Mouse (Mus musculus): Measurements from ENCODE around the gene Cul9. TPM values are rescaled to one million over a fixed set of nuclear protein-coding genes. Genes with fewer than 3 reads are reported as not detected.
"Not testable (repeated sequence)": the region's sequence is repeated elsewhere in the genome, so short reads cannot be mapped to it uniquely, and the experiment has no call there.

The Cul9 gene
- total and polyA plus RNA-seq, 2 experiments from 2014 or later = 13.6 to 70.9 TPM

- H3K27ac ChIP-seq (ENCODE audit: low read depth, low read length) = no peak within 1 kb of the TSS
- peaks cover 16% of the 10 kb centered on the region; the same call in 1 of the 2 replicates for H3K36me3 ChIP-seq (ENCODE audit: insufficient read depth, low read length)
- H3K9me3 ChIP-seq (ENCODE audit: low read length) = no peaks in the 10 kb centered on the region
- no peak for TF ChIP-seq CTCF (IDR thresholded peaks at IDR 0.05)
- H3K4me3 ChIP-seq (ENCODE audit: low read depth, low read length) = peak within 1 kb of the TSS; percentile 44
- under 1% methylated on average over 44 of the region's 44 CpGs for WGBS
- no peaks in the 10 kb centered on the region for H3K27me3 ChIP-seq (ENCODE audit: insufficient read depth, low read length)
- no peaks in the 10 kb centered on the region; the same call in 1 of the 2 replicates for H3K4me1 ChIP-seq (ENCODE audit: insufficient read depth, low read length)
- H3K4me2 ChIP-seq (ENCODE audit: low read depth, low read length, poor library complexity, severe bottlenecking) = peak within 1 kb of the TSS; percentile 94
- DNase-seq (ENCODE audit: low spot score) (peak; percentile 93), ATAC-seq (ENCODE audit: low FRiP score) (peak; percentile 91)
- H3K9ac ChIP-seq (replicated peaks; ENCODE audit: low read length, poor library complexity, severe bottlenecking) = peak within 1 kb of the TSS; percentile 62
Observed at GRCm38 (mm10) chr17:46496623-46497434, 49.4 kb downstream of the Cul9 start, which contains the start of gene Dnph1. Gene Dnph1 (plus strand): TSS chr17:46496711.

DNA sequence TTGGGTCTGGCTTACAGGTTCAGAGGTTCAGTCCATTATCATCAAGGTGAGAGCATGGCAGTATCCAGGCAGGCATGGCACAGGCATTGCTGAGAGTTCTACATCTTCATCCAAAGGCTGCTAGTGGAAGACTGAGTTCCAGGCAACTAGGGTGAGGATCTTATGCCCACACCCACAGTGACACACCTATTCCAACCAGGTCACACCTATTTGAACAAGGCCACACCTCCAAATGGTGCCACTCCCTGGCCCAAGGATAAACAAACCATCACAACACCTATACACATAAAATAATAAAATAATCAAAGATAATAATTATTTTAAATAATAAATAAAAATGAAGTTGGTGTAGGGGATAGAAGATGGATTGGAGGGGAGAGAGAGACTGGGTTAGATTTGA is 50.1 kb downstream of the Cul9 start:
- not testable (repeated sequence) for H3K9me3 ChIP-seq (ENCODE audit: low read length); ATAC-seq (ENCODE audit: low FRiP score); H3K4me1 ChIP-seq (ENCODE audit: insufficient read depth, low read length); H3K36me3 ChIP-seq (ENCODE audit: insufficient read depth, low read length); H3K4me2 ChIP-seq (ENCODE audit: low read depth, low read length, poor library complexity, severe bottlenecking); H3K4me3 ChIP-seq (ENCODE audit: low read depth, low read length); DNase-seq (ENCODE audit: low spot score); H3K27ac ChIP-seq (ENCODE audit: low read depth, low read length); H3K9ac ChIP-seq (replicated peaks; ENCODE audit: low read length, poor library complexity, severe bottlenecking); H3K27me3 ChIP-seq (ENCODE audit: insufficient read depth, low read length)

DNA sequence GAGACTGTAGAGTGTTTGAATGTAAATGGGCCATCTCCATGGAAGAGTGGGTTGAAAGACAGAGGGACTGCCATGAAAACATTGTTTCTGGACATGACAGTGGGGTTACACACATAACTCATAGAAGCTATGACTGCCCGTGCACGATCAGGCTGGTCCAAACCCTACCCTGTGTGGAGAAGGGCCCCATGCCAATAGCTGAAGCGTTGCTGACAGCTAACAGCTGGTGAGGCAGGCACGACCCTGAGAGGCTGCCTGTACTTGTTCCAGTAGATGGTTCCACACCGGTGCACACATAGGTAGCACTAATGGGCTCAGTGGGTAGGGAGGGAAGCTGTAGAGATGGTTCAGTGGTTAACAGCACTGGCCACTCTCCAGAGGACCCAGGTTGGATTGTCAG is 50.7 kb downstream of the Cul9 start:
- H3K36me3 ChIP-seq (ENCODE audit: insufficient read depth, low read length) = peaks cover 6% of the 10 kb centered on the region; the same call in 1 of the 2 replicates
- H3K27me3 ChIP-seq (ENCODE audit: insufficient read depth, low read length) = no peaks in the 10 kb centered on the region
- no peak overlapping the region for H3K4me2 ChIP-seq (ENCODE audit: low read depth, low read length, poor library complexity, severe bottlenecking)
- 89% methylated on average over 5 of the region's 5 CpGs for WGBS
- no peak overlapping the region for H3K9ac ChIP-seq (replicated peaks; ENCODE audit: low read length, poor library complexity, severe bottlenecking)
- H3K4me1 ChIP-seq (ENCODE audit: insufficient read depth, low read length) = no peaks in the 10 kb centered on the region; the same call in 1 of the 2 replicates
- no peak overlapping the region for H3K27ac ChIP-seq (ENCODE audit: low read depth, low read length)
- TF ChIP-seq CTCF (IDR thresholded peaks at IDR 0.05) = no peak
- ATAC-seq (ENCODE audit: low FRiP score) (no peak), DNase-seq (ENCODE audit: low spot score) (no peak)
- no peak overlapping the region for H3K4me3 ChIP-seq (ENCODE audit: low read depth, low read length)
- H3K9me3 ChIP-seq (ENCODE audit: low read length) = no peaks in the 10 kb centered on the region

- TF ChIP-seq CTCF (IDR thresholded peaks at IDR 0.05) = no peak
- Histone ChIP-seq H3K9me3 (ENCODE audit: low read length) (no peaks in the 10 kb centered on the region), H3K36me3 (ENCODE audit: insufficient read depth, low read length) (no peaks in the 10 kb centered on the region), H3K4me1 (ENCODE audit: insufficient read depth, low read length) (peaks cover 21% of the 10 kb centered on the region), H3K4me2 (ENCODE audit: low read depth, low read length, poor library complexity, severe bottlenecking) (peak within 1 kb of the TSS; percentile 69), H3K4me3 (ENCODE audit: low read depth, low read length) (peak within 1 kb of the TSS; percentile 83), H3K27me3 (ENCODE audit: insufficient read depth, low read length) (no peaks in the 10 kb centered on the region), H3K9ac (replicated peaks; ENCODE audit: low read length, poor library complexity, severe bottlenecking) (peak within 1 kb of the TSS; percentile 97), H3K27ac (ENCODE audit: low read depth, low read length) (peak within 1 kb of the TSS; percentile 80)
- ATAC-seq (ENCODE audit: low FRiP score) = peak; percentile 76
- WGBS = 2% methylated on average over 7 of the region's 49 CpGs
- DNase-seq (ENCODE audit: low spot score) = peak; percentile 81
Observed at GRCm38 (mm10) chr17:46487431-46487830, 58.8 kb downstream of the Cul9 start, which contains the start of gene Ttbk1. Gene Ttbk1 (minus strand): TSS chr17:46487675.

DNA sequence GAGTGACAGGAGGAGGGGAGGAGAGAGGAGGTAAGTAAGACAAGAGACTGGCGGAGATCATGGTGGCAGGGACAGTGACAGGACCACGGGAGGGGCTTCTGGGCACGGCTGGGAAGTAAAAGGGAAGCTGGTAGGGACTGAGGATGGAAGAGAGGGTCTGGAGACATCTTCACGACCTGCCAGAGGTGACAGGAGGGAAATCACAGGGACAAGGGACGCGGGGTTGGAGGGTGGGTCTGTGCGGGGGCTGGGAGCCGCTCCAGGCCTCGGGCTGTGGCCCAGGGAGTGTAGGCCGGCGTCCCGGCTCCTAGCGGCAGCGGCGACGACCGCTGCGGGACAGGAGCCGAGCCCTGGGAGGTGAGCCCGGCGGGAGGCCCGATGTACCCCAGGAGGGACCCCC is 59.2 kb downstream of the Cul9 start:
- 2% methylated on average over 10 of the region's 22 CpGs for WGBS
- Histone ChIP-seq H3K36me3 (ENCODE audit: insufficient read depth, low read length) (no peaks in the 10 kb centered on the region), H3K9me3 (ENCODE audit: low read length) (no peaks in the 10 kb centered on the region), H3K9ac (replicated peaks; ENCODE audit: low read length, poor library complexity, severe bottlenecking) (peak overlapping the region; percentile 97), H3K27me3 (ENCODE audit: insufficient read depth, low read length) (no peaks in the 10 kb centered on the region), H3K4me2 (ENCODE audit: low read depth, low read length, poor library complexity, severe bottlenecking) (peak overlapping the region; percentile 69), H3K4me1 (ENCODE audit: insufficient read depth, low read length) (peaks cover 21% of the 10 kb centered on the region), H3K27ac (ENCODE audit: low read depth, low read length) (peak overlapping the region; percentile 80), H3K4me3 (ENCODE audit: low read depth, low read length) (peak overlapping the region; percentile 83)
- DNase-seq (ENCODE audit: low spot score) (no peak), ATAC-seq (ENCODE audit: low FRiP score) (peak; percentile 41)
- TF ChIP-seq CTCF (IDR thresholded peaks at IDR 0.05) = no peak

GRCm38 (mm10) chr17:46484461-46484875 is 61.7 kb downstream of the Cul9 start:
- ATAC-seq (ENCODE audit: low FRiP score) = no peak
- Histone ChIP-seq H3K4me1 (ENCODE audit: insufficient read depth, low read length) (peaks cover 21% of the 10 kb centered on the region), H3K27ac (ENCODE audit: low read depth, low read length) (no peak overlapping the region), H3K9me3 (ENCODE audit: low read length) (no peaks in the 10 kb centered on the region), H3K9ac (replicated peaks; ENCODE audit: low read length, poor library complexity, severe bottlenecking) (peak overlapping the region; percentile 54), H3K4me2 (ENCODE audit: low read depth, low read length, poor library complexity, severe bottlenecking) (peak overlapping the region; percentile 82), H3K36me3 (ENCODE audit: insufficient read depth, low read length) (peaks cover 11% of the 10 kb centered on the region), H3K27me3 (ENCODE audit: insufficient read depth, low read length) (no peaks in the 10 kb centered on the region), H3K4me3 (ENCODE audit: low read depth, low read length) (peak overlapping the region; percentile 37)
- peak; percentile 45 for TF ChIP-seq CTCF (IDR thresholded peaks at IDR 0.05)
- 8% methylated on average over 6 of the region's 6 CpGs for WGBS
- DNase-seq (ENCODE audit: low spot score) = no peak

Data from midbrain, postnatal 0 days (tissue).